Mouse (Mus musculus) layer of hippocampus, adult 2 months (tissue): ENCODE data around the gene Tspear. TPM values are rescaled to one million over a fixed set of nuclear protein-coding genes. Genes with fewer than 3 reads are reported as not detected.

Experiments used
- DNase-seq, 2 experiments: peaks; one replicate each; pipeline ENCODE4 v3.0.0; 2022; ENCODE audit warnings: low spot score in 2 of 2
- H3K27ac ChIP-seq: fragments of 200-600 bp; 2 replicates; pipeline ENCODE4 v1.8.1; 2022
- H3K4me3 ChIP-seq: fragments of 200-600 bp; 2 replicates; pipeline ENCODE4 v1.8.1; 2022; ENCODE audit warnings: mild to moderate bottlenecking
- CTCF ChIP-seq: fragments of 200-600 bp; conservative IDR thresholded peaks from 2 replicates; pipeline ENCODE4 v1.8.1; 2022; ENCODE audit warnings: antibody characterized with exemption, mild to moderate bottlenecking, moderate library complexity
- microRNA-seq, 2 experiments: library from miRNA; unstranded; fragments of <30 nt; microRNA quantifications; one replicate each; pipeline ENCODE4 v1.2.0; 2021
- total RNA-seq, 2 experiments: library from RNA; stranded (reverse); gene quantifications; 2 replicates each; pipeline ENCODE4 v1.2.3; 2021

Gene Tspear
- total RNA-seq, 2 experiments from 2014 or later, result not detected

- peak; percentile 86 for TF ChIP-seq CTCF
These were observed 239.8 kb downstream of the Tspear start for GRCm38 (mm10) chr10:77926140-77926539.

GRCm38 (mm10) chr10:77927375-77927774 lies 241.0 kb downstream of the Tspear start:
- H3K27ac ChIP-seq, result no peak overlapping the region
- no peak overlapping the region for H3K4me3 ChIP-seq
- DNase-seq, result no peak
- no peak for TF ChIP-seq CTCF

More at GRCm38 (mm10) chr10:77926140-77926539, 239.8 kb downstream of the Tspear start:
- DNase-seq, result peak; percentile 55 to 72
- H3K27ac ChIP-seq, result no peak overlapping the region
- no peak overlapping the region for H3K4me3 ChIP-seq

Small RNAs within 50 kb of the gene (microRNA-seq; reads per million reads assigned to microRNA genes)
- 10.1 to 30.7 reads per million in 2 experiments for gene Mir1930

Other genes starting within 250 kb of the Tspear start
- 10 to 100 TPM; 32.8 to 35.2 TPM for gene Fam207a, start 170.8 kb upstream of the Tspear start, total RNA-seq
- gene Itgb2, start 156.3 kb upstream of the Tspear start, total RNA-seq, result 1 to 10 TPM; 3.3 to 4.6 TPM
- gene Pttg1ip, start 104.8 kb upstream of the Tspear start, total RNA-seq, result 10 to 100 TPM; 76.9 to 77.5 TPM
- gene Sumo3, start 80.5 kb upstream of the Tspear start, total RNA-seq, result 100 to 1,000 TPM; 131 to 138 TPM
- 10 to 100 TPM; 18.3 to 27.0 TPM for gene Gm49325, start 80.4 kb upstream of the Tspear start, total RNA-seq
- 10 to 100 TPM; 81.6 to 95.4 TPM for gene Ube2g2, start 64.3 kb upstream of the Tspear start, total RNA-seq
- not detected for gene Gm19402, start 4.2 kb downstream of the Tspear start, total RNA-seq
- gene Gm9508, start 10.7 kb downstream of the Tspear start, total RNA-seq, result not detected
- not detected for gene Gm10272, start 20.1 kb downstream of the Tspear start, total RNA-seq
- gene Gm10024, start 24.9 kb downstream of the Tspear start, total RNA-seq, result not detected
- gene Gm10142, start 29.2 kb downstream of the Tspear start, total RNA-seq, result not detected
- gene Krtap12-1, start 34.0 kb downstream of the Tspear start, total RNA-seq, result not detected
- not detected for gene Gm10100, start 39.9 kb downstream of the Tspear start, total RNA-seq
- gene Gm18596, start 56.1 kb downstream of the Tspear start, total RNA-seq, result not detected
- not detected for gene Gm9736, start 64.8 kb downstream of the Tspear start, total RNA-seq
- gene Gm3233, start 73.1 kb downstream of the Tspear start, total RNA-seq, result not detected
- not detected for gene Gm3238, start 84.8 kb downstream of the Tspear start, total RNA-seq
- gene Gm7138, start 90.4 kb downstream of the Tspear start, total RNA-seq, result not detected
- not detected for gene Gm3250, start 96.0 kb downstream of the Tspear start, total RNA-seq
- gene Gm7137, start 101.6 kb downstream of the Tspear start, total RNA-seq, result not detected
- not detected for gene Gm9639, start 108.5 kb downstream of the Tspear start, total RNA-seq
- not detected for gene Gm19668, start 112.6 kb downstream of the Tspear start, total RNA-seq
- gene Gm9507, start 125.3 kb downstream of the Tspear start, total RNA-seq, result not detected
- not detected for gene Gm2696, start 128.1 kb downstream of the Tspear start, total RNA-seq
- not detected for gene Krtap10-4, start 140.5 kb downstream of the Tspear start, total RNA-seq
- not detected for gene Krtap10-10, start 149.4 kb downstream of the Tspear start, total RNA-seq
- not detected for gene Gm36176, start 160.2 kb downstream of the Tspear start, total RNA-seq
- not detected for gene Gm10318, start 166.3 kb downstream of the Tspear start, total RNA-seq
- gene Gm3285, start 175.4 kb downstream of the Tspear start, total RNA-seq, result not detected
- gene Lrrc3, start 216.0 kb downstream of the Tspear start, total RNA-seq, result 1 to 10 TPM; 3.6 to 3.7 TPM